Mouse (Mus musculus) 416B (cell line): ENCODE data around the gene A930033H14Rik.
A peak's percentile ranks its signal among the peaks of the same experiment; 100 is the strongest.

Source experiments
- DNase-seq: peaks from one replicate; pipeline ENCODE4 v3.0.0; 2011; ENCODE audit warnings: low read depth

The A930033H14Rik gene

DNA sequence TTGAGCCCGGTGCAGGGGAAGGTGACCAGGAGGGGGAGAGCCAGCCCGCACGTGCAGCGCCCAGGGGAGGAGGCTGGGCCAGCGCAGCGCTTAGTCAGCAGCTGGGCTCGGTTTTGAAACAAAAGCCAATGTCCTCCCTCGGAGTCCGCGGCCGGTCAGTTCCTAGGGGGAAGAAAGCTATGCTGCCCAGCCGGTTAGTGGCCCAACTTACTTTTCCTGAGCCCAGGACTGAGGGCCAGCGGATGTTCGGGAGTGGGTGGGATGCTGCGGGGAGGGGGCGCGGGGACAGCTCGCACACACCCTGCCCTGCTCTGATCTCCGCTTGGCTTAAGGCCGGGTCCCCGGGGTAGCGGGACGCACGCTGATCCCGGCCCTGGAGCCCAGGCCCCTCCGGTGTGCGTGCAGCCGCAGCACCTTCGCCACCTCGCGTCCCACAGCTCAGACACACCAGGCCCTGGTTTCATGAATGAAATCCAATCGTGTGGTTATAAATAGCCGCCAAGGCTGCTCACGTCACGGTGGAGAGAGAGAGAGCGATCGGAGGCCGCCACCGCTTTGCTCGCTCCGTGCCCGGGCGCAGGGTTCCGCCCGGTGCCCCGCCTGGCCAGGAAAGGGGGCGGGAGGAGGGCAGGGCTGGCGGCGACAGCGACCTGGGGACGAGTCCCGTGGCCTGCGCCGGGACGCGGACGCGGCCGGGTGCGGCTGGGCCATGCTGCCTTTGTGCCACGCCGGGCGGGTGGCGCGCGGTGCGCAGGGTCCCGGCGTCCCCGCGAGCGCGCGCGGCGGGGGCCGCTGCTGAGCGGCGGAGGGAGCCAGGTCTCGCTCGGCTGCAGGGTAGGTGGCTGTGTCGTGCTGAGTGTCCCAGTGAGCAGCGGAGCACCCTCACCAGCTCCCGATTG lies at the start of gene A930033H14Rik:
A930033H14Rik (minus strand) TSS at position 557 of the 899 bp plus-strand sequence.
- peak; percentile 89 for DNase-seq

DNA sequence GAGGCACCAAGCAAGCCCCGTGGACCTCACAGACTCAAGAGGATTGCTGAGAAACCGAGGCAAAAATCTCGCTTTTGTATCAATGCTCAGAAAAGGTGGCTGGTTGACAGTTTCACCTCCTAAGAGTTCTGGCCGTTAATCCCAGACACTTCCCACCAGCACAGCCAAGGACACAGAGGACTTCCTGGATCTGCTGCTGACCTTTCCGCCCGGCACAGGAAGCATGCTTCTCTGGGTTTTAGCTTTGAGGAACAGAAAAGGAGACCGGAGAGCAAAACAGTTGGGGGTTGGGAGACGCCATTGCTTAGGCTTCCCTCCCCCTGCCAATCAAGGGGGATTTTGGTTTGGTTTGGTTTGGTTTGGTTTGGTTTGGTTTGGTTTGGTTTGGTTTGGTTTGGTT lies 47.0 kb upstream of the A930033H14Rik start:
- DNase-seq: no peak

DNA sequence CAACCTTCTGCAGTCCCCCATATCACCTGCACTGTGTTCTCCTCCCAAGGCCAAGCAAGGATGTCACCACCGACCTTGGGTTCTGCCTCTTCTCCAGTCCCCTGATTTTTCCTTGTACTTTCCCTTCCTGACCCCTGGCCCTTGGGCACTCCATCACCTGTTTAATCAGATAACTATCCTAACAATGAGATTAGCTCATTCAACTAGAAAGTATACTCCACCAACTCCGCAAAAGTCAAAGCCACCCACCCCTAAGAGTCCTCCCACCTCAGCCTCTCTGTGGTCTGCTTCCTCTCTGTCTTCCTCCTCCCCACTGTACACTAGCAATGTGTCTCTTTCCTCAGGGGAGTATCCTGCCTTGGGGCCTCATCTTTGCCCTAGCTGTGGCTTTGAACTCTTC lies 46.3 kb upstream of the A930033H14Rik start:
- no peak for DNase-seq

DNA sequence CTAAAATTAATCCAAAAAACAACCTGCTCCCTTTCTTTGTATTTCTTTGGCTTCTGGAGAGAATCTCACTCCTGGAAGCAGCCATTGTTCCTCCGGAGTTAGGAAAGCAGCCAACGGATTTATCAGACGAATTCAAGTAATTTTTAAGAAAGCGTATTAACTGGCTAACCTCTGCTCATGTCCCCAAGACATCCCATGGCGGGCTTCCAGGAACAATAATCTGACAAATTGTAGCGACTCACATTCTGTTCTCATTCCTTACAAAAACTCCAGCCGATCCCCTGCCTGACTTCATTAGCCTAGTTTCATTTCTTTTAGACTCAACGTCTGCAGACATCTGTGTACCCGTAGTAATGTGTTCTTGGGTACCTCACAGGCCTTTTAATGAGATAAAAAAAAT lies 45.7 kb upstream of the A930033H14Rik start:
- no peak for DNase-seq

DNA sequence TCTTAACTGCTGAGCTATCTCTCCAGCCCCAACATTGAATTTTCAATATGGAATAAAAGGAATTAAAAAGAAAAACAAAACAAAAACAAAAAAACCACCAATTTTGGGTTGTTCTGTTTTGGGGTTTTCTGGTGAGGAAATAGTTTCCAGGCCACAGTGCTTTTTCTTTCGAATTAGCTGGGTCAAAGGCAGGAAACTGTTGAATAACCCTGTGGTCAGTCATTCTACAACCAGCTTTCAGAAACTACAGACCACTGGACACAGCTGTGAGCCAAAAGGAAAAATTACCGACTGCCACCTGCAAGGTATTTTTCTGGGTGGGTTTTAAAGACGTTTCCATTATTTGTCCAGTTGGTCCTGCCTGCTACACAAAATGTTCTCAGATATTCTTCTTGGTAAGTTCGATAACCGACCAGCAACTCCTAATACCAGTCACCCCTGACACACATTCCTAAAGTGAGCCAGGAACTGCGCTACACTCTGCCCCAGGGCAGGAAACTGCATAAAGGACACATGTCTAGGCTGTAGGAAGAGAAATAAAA lies 44.8 kb upstream of the A930033H14Rik start:
- DNase-seq: peak; percentile 82

DNA sequence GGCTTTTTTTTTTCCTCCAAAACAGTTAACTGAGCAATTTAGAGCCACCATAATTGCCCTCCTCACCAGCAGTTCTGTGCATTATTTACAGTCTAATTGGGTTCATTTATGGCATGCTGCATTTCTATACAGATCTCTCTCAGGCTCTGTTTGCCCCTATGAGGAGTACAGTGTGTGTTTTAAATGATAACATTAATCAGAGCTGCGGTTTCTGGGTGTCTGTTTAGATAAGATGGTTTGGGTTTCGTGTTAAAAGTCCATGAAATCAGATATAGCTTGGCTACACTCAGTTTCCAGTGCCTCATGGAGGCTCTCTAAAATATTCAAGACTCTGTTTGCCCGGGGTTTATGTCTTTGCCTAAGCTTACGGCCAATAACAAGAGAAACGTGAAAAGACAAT lies 42.7 kb upstream of the A930033H14Rik start:
- peak; percentile 74 for DNase-seq

DNA sequence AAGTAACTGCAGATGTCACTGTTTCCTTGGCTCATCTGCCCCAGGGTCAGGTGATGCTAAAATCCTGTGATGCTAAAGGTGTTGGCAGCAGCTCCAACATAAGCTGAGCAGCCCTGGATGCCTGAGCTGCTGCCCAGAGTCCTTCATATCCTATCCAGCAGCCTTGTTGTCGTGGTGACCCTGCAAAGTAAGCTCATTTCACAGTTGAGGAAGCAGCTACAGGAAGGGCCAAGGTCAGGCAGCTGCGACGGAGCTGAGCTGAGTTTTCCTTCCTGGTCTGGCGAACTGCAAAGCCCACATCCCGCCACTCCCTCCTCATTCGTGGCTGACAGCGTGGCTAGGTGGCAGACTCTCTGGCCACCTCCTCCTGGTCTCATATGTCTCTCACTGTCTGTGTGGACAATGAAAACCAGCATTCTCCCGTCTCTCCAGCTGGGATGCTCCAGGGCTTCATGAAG lies 41.5 kb upstream of the A930033H14Rik start:
- DNase-seq: peak; percentile 91

DNA sequence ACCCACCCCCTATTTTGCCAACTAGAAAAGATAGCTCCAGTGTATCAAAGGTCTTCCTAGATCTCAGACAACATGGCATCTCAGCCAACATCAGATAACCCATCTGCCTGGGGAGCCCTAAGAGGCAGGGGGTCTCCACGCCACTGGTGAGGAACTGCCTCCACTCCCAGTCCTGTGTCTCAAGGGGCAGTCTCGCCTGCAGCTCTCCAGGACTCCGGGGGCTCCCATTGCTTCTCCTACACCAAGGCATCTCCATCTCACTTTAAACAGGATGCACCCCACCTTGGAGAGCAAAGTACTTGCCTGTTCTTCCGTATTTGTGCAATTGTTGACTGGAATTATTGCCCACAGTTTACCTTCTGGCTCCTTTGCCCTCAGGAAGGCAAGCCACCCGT lies 40.8 kb upstream of the A930033H14Rik start:
- no peak for DNase-seq

DNA sequence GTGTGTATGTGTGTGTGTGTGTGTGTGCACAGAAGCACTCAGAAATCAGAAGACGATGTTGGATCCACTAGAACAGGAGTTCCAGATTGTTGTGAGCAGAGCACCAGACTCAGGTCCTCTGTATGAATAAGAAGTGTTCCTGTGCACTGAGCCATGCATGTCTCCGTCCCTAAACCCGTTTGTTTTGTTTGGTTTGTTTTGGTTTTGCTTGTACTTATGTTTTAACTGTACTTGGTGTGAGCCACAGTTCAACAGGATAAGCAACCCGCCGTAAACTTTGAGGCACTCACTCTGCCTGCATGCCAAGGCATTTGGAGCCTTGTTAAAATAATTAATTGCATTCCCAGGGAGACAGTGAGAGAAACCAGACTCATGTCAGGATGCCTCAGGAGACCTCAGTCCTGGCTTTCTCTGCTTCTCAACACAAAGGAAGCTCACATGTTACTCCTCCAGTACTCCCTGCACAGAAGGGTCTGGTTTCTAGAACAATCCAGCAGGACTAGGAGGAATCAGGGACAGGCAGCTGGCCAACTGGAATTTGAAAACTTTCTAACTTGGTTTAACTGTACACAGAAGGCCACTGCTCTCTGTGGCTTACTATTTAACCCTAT lies 40.3 kb upstream of the A930033H14Rik start:
- no peak for DNase-seq

DNA sequence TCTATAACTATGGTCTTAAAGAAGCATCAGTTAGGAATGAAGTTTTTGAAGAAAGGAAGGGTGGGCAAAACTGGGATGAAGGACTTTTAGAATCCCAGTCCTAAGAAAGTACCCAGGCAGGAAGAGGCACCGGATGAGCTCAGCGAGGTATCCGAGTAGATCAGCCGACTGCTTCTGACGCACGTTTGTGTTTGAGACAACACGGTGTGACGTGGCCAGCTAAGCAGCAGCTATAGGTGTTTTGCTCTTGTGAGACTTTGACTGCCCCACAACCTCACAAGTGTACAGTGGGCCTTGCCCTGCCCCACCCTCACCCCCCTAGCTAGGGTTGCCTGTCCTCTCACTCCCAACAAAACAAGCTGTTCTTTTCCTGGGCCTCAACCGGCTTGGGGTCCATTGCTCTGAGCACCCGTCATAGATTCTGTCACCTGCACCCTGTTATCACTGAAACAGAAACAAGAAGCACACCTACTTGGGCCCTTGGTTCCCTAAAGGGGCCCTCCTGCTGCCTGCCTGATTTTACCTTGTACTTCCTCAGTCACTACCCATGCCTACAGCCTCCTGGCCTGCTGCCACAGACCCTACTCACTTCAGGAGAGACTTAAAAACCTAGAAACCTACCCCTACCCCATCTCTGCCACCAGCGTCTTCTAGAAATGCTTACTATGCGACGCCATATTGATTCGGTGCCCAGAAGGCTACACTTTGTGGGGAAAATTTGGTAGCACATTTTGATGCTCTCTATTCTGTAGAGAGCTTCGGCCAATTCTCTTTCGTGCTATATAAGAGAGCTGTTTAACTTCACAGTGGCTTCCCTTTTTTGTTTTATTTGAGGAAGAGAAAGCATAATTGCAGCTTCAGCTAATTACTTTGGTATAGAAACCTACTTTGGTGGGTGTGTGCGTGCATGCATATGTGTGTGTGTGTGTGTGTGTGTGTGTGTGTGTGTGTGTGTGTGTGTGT lies 39.5 kb upstream of the A930033H14Rik start:
- no peak for DNase-seq

DNA sequence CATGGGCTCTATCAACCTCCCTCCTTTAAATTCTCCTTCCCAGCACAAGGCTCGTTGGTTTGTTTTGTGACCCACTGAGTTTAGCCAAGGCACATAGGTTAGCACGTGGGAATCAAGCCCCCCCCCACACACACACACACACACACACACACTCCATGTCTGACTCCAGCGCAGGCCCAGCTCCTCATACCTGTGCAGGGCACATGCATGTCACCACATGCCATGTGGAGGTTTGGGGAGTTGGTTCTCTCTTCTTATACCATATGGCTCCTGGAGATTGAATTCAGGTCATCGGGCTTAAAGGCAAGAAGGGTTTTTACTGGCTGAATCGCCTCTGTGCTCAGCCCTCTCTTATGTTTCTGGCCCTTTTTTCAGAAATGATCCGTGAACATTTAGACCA lies 38.4 kb upstream of the A930033H14Rik start:
- DNase-seq: no peak

DNA sequence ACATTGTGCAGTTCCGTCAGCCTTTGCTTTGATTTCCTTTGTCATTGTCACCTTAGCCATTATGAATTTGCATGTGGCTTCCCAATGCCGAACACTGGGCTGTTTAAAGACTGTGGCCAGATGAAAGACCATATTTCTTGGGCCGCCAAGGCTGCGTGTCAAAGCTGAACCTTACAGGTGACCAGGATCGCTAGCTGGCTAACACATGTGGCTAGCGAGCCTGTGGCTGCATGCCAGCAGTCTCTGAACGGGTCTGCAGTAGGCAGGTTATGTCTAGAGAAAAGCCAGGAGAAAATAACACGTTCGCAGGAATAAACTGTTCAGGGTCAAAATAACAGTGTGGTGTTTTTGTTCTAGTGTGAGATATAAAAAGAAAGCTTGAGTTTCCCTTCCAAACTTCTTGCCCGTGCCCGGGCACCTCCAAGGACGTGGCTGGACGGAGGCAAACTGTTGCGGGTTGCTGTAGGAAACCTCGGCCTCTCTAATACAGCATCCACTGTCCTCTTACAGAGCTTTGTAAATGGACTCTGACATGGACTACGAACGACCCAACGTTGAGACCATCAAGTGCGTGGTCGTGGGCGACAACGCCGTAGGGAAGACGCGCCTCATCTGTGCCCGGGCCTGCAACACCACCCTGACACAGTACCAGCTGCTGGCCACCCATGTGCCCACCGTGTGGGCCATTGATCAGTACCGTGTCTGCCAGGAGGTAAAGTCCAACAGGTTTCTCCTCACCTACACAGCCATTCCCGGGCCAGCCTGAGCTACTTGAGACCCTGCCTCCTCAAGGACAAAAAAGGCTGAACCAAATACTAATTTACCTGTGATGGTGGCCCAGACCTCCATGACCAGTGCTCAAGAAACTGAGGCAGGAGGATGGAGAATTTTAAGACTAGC lies 35.6 kb upstream of the A930033H14Rik start:
- no peak for DNase-seq

DNA sequence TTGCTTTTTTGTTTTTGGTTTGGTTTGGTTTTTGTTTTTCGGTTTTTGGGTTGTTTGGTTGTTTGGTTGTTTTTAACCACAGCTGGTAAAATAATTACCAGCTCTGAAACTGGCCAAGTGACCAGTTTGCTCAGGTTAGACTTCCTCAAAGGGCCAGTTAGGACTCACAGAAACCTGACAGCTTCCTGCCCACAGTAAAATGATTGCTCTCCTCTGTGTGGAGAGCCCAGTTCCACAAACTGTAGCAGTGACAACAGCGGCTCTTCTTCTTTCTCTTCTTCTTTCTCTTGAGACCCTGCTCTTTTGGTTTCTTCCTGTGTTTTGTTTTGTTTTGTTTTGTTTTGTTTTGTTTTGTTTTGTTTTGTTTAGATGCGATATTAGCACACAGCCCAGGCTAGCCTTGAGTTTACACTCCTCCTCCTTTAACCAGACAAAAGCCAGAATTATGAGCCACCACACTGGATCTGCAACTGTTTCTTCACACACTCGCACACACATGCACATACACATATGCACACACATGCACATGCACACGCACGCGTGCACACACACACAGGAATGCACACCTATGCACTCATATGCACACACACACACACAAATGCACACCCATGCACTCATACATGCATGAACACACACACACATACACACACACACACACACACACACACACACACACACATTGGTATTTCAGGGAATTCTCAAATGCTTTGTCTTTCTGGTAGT lies 34.6 kb upstream of the A930033H14Rik start:
- DNase-seq: peak; percentile 42

DNA sequence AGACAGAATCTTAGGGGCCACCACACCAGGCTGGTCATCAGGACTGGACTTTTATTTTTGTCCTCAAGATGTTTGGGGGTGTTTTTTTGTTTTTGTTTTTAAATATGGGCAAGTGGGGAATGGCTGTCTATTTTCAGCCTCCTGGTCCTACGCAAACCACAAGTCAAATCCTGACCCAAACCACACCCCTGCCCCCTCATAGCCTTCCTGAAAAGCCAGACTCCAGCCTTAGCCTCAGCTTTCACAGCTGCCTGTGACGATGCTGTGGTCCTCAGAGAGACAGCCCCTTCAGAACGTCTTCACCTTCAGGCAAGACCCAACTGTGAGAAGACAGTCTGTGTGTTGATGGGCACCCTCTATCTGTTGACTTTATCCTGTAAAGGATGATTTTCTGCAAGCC lies 33.9 kb upstream of the A930033H14Rik start:
- peak; percentile 60 for DNase-seq

DNA sequence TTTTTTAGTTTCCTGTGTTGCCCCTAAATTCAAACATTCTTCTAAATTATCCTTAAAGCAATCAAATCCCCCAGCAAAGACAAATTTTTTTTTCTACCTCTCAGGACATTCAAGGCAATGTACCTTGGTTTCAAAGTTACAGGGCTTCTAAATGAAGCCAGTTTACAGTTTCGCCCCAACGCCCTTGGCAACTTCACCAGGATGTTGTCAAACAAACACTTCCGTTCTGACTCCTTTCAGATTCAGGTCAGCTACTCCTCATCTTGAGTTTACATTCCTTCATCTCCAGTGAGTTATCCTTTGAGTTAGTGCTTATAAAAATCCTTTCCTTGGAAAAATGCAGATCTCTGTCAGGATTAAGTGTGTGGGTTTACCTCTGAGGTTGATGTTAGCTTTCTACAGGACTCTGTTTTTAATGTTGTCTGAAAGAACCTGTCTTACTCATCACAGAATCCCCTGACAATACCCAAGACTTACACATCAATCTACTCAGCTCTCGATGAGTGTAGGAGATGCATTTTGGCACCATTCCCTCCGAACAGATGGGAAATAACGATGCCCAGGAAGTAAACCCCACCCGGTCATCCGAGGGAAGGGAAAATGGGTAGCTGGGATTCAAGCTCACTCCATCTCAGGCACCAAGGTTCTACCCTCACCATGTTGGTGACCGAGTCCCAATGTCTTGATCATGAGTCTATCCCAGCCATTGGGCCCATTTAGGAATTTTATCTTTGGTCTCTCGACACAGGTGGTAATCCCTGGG lies 33.2 kb upstream of the A930033H14Rik start:
- DNase-seq: no peak

DNA sequence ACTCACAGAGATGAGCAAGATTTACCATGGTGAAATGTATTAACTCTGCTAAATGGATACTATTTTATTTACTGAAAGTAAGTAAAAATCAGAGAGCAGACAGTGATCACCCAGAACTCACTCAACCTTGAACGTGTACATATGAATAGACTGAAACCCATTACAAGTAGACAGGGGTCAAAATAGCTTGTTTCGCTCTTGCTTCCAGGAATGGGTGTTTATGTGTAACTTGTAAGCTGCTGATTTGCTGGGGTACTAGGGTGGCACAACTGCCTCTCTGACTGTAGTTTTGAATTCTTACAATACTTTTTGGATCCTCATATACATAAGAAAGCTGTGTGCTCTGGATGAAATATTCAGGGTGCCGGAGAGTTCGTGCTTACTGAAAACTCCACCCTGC lies 32.3 kb upstream of the A930033H14Rik start:
- DNase-seq: no peak

DNA sequence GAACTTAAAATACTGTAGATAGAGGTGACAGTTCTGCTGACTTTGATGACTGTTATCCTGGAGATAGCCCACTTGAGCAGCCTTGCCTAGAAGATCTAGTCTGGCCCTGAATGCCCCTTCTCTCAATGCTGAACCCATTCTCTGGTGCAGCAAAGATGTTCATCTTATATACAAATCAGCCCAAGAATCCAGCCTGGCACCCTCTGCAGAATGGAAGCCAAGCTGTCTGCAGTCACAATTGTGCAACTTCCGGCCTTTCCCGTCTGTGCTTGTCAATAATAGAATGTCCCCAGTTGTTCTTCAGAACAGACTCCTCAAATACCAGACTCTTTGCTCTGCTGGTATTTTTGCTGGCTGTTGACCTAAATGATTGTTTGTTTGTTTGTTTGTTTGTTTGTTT lies 27.6 kb upstream of the A930033H14Rik start:
- no peak for DNase-seq

DNA sequence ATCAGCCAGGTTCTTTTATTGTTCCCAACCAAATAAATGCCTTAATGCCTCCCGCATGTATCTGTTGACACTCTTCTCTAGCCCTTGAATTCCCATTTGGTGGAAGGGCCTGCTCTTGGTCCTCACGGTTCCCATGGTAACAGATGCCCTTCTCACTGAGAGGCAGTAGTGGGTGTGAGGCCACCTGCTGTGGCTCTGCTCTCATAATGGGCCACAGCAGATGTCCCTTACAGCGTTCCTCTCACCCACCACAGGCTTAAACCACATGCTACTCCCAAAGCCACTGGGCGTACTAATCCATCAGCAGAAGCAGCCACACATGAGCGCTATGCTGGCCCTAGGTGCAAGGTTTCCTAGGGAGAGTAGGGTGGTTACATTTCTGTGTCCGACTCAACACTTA lies 25.4 kb upstream of the A930033H14Rik start:
- DNase-seq: no peak

DNA sequence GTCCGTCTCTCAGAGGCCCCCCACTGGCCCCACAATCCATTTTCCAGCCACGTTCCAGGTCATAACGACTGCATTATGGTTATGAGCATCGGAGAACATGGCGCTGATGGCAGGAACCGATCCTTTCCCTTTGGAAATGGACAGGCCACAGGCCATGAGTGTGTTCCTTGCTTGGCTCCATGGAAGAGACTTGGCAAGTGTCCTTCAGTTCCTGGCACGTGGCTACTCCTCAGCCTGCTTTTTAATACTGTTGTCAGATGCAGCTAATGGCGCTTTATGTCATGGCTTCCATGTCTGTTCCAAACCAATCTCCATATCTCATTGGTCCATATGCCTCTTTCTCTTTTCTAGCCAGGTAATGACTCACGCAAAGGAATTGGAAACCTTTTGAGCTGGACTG lies 24.9 kb upstream of the A930033H14Rik start:
- DNase-seq: no peak
